Mouse (Mus musculus) G1E (cell line): ENCODE results near the gene Zmynd19. TPM values are rescaled to one million over a fixed set of nuclear protein-coding genes. Genes with fewer than 3 reads are reported as not detected.

Experiments
- ATAC-seq: 2 replicates; pipeline ENCODE4 v1.8.0; 2016; ENCODE audit warnings: mild to moderate bottlenecking; ENCODE audit not compliant: insufficient number of reproducible peaks, poor library complexity, low FRiP score, severe bottlenecking; ENCODE audit errors: extremely low read depth
- DNase-seq: peaks from one replicate; pipeline ENCODE4 v3.0.0; 2012; ENCODE audit warnings: low spot score
- H3K27me3 ChIP-seq: 2 replicates; pipeline ENCODE4 v1.6.1; 2012; ENCODE audit warnings: mild to moderate bottlenecking, low read length, inconsistent platforms; ENCODE audit not compliant: insufficient read depth
- H3K36me3 ChIP-seq: replicated peaks from 2 replicates; pipeline ENCODE3; 2012; ENCODE audit warnings: mild to moderate bottlenecking, inconsistent platforms
- H3K4me1 ChIP-seq: 2 replicates; pipeline ENCODE4 v1.6.1; 2012; ENCODE audit warnings: low read depth, low read length, inconsistent platforms, mixed read lengths; ENCODE audit not compliant: insufficient read depth
- H3K4me3 ChIP-seq: 2 replicates; pipeline ENCODE4 v1.5.1; 2012; ENCODE audit warnings: low read depth, mild to moderate bottlenecking, inconsistent platforms, low read length, moderate library complexity, mixed read lengths
- H3K9me3 ChIP-seq: replicated peaks from 2 replicates; pipeline ENCODE4 v1.6.1; 2012; ENCODE audit warnings: inconsistent platforms
- CTCF ChIP-seq: IDR thresholded peaks from 2 replicates; pipeline ENCODE4 v1.5.1; 2012; ENCODE audit warnings: low read depth, low read length, inconsistent platforms, mixed read lengths
- GATA1 ChIP-seq: IDR thresholded peaks from 2 replicates; pipeline ENCODE4 v1.6.1; 2012; ENCODE audit warnings: borderline replicate concordance, low read length, inconsistent platforms, mixed read lengths
- GATA2 ChIP-seq: IDR thresholded peaks from 2 replicates; pipeline ENCODE4 v1.6.1; 2012; ENCODE audit warnings: low read depth, low read length, inconsistent platforms, borderline replicate concordance
- POLR2AphosphoS5 ChIP-seq: IDR thresholded peaks from 2 replicates; pipeline ENCODE4 v1.6.1; 2012; ENCODE audit warnings: low read depth, low read length, inconsistent platforms; ENCODE audit not compliant: insufficient replicate concordance
- TAL1 ChIP-seq: conservative IDR thresholded peaks from 2 replicates; pipeline ENCODE4 v1.6.1; 2012; ENCODE audit warnings: low read depth, low read length, inconsistent platforms, mixed read lengths
- polyA plus RNA-seq: library from polyadenylated mRNA; stranded (reverse); fragments of >175 nt; gene quantifications from 2 replicates; pipeline ENCODE4 v1.2.3, GENCODE M21; 2012
- total RNA-seq, 2 experiments: library from RNA; stranded (forward) in 1 of 2; stranded (reverse) in 1 of 2; fragments of 200-1000 nt in 1 of 2; fragments of >200 nt in 1 of 2; fragmentation: Nextera tagmentation in 1 of 2; gene quantifications; 2 replicates each; pipeline ENCODE4 v1.2.3; 2014 to 2017

The Zmynd19 gene
- total and polyA plus RNA-seq, 3 experiments = 14.8 to 37.0 (median 19.8) TPM

GRCm38 (mm10) chr2:24976960-24977359 is 27.4 kb downstream of the Zmynd19 start:
- DNase-seq (no peak), ATAC-seq (no peak)
- peaks cover 40% of the 10 kb centered on the region for H3K4me1 ChIP-seq
- TF ChIP-seq CTCF (no peak), TAL1 (no peak), GATA2 (no peak), GATA1 (no peak), POLR2AphosphoS5 (no peak)
- H3K9me3 ChIP-seq = no peaks in the 10 kb centered on the region
- H3K4me3 ChIP-seq = no peak overlapping the region; the same call in 1 of the 2 replicates
- no peaks in the 10 kb centered on the region for H3K27me3 ChIP-seq
- H3K36me3 ChIP-seq = peaks cover 47% of the 10 kb centered on the region

GRCm38 (mm10) chr2:24987762-24988161 is 38.2 kb downstream of the Zmynd19 start:
- Histone ChIP-seq H3K27me3 (no peaks in the 10 kb centered on the region), H3K9me3 (no peaks in the 10 kb centered on the region), H3K4me1 (no peaks in the 10 kb centered on the region; the same call in 1 of the 2 replicates), H3K4me3 (no peak overlapping the region), H3K36me3 (peaks cover 68% of the 10 kb centered on the region)
- ATAC-seq (no peak), DNase-seq (no peak)
- TF ChIP-seq GATA1 (no peak), TAL1 (no peak), CTCF (no peak), POLR2AphosphoS5 (no peak), GATA2 (no peak)

GRCm38 (mm10) chr2:24995332-24995731 is 45.7 kb downstream of the Zmynd19 start:
- TF ChIP-seq TAL1 = no peak
- Histone ChIP-seq H3K36me3 (peaks cover 54% of the 10 kb centered on the region), H3K4me1 (no peaks in the 10 kb centered on the region), H3K27me3 (no peaks in the 10 kb centered on the region), H3K9me3 (no peaks in the 10 kb centered on the region), H3K4me3 (no peak overlapping the region)
- ATAC-seq (no peak), DNase-seq (no peak)

DNA sequence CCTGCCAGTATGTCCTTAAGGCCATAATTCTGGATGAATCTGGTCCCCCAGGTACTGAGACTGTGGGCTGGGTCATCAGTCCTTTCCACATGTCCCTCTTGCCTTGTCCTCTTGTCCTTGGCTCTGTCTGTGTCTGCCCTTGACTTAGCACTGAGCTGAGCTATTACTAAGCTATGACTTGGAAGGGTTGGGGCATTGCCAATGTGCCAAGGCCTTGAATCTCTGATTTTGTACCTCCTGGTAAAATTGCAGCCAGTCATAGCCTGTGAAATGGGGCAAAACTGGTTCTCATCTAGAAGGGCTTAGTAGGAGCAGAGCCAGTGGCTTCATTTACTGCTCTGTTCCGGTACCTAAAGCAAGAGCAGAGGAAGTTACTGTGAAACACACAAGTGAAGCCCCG is 46.9 kb downstream of the Zmynd19 start:
- Histone ChIP-seq H3K4me1 (no peaks in the 10 kb centered on the region), H3K4me3 (no peak overlapping the region), H3K36me3 (peaks cover 58% of the 10 kb centered on the region), H3K9me3 (no peaks in the 10 kb centered on the region), H3K27me3 (no peaks in the 10 kb centered on the region)
- DNase-seq (no peak), ATAC-seq (no peak)
- TF ChIP-seq GATA2 (no peak), CTCF (no peak), POLR2AphosphoS5 (no peak), GATA1 (no peak), TAL1 (no peak)

GRCm38 (mm10) chr2:25000544-25001235 is 51.1 kb downstream of the Zmynd19 start:
- TF ChIP-seq GATA1 (no peak), GATA2 (no peak), POLR2AphosphoS5 (no peak)
- H3K36me3 ChIP-seq = peaks cover 69% of the 10 kb centered on the region
- no peak overlapping the region for H3K4me3 ChIP-seq
- H3K27me3 ChIP-seq = no peaks in the 10 kb centered on the region
- ATAC-seq (no peak), DNase-seq (peak; percentile 8)
- H3K4me1 ChIP-seq = no peaks in the 10 kb centered on the region
- H3K9me3 ChIP-seq = no peaks in the 10 kb centered on the region

DNA sequence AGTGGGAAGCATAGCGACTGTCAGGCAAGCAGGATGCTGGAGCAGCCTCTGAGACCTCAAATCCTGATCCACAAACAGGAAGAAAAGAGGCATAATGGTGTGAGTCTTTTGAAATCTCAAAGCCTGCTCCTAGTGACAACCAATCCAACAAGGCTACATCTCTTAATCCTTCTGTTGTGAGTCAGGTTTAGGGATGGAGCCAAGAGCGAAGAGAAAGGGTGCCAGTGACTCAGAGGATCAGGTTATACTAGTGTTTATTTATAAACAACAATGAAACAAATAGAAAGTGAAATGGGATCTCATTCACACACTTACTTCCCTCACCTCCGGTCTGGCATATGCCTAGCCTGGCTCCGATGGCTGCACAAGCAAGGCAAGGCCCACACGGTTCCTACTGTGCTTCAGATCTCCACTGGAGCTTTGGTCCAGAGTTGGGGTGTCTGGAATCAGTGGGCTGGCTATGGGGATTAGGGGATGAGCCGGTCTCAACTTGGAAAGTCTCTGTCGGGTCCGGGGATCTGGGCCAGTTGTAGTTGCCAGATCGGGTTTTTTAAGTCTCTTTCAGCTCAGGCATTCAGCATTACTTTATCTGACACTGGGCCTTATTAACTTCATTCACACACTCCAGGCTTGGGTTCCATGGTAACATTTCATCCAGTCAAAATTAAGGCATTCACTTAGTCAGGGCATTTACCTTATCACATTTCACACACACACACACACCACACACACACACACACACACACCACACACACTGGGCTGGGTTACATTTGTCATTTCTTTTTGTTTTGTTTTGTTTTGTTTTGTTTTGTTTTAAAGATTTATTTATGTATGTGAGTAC is 54.6 kb downstream of the Zmynd19 start:
- Histone ChIP-seq H3K36me3 (peaks cover 42% of the 10 kb centered on the region), H3K4me1 (no peaks in the 10 kb centered on the region), H3K9me3 (no peaks in the 10 kb centered on the region), H3K4me3 (no peak overlapping the region), H3K27me3 (no peaks in the 10 kb centered on the region)
- DNase-seq (no peak), ATAC-seq (no peak)
- TF ChIP-seq CTCF = no peak
- no peak for TF ChIP-seq TAL1
- no peak for TF ChIP-seq GATA2
- TF ChIP-seq POLR2AphosphoS5 = no peak
- TF ChIP-seq GATA1 = no peak
